Mouse (Mus musculus) bone marrow macrophage, adult 2 months (primary cell): ENCODE measurements around the gene Kcnk13.

Experiments
- CTCF ChIP-seq: IDR thresholded peaks from 2 replicates; pipeline ENCODE4 v1.5.1; 2012; ENCODE audit warnings: low read depth, mild to moderate bottlenecking, low read length, moderate library complexity
- POLR2A ChIP-seq: IDR thresholded peaks from 2 replicates; pipeline ENCODE4 v1.6.1; 2012; ENCODE audit warnings: mild to moderate bottlenecking, low read depth, low read length, borderline replicate concordance

DNA sequence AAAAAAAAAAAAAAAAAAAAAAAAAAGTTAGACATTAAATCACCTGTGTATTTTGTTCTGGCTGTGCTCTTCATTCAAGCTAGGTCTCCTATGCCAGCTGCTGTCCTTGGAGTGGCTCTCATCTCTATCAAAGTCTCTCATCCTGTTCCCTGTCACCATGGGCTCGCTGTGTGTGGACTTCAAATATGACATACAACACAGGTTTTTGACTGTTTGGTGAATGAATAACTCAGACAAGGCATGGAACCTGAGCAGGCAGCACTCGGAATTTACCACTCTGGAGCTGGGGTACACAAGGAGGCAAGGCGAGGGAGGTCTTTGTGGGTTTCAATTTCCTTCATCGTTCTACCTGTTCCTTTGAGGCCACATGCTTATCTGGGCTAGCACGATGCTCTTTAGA lies 50.8 kb downstream of the Kcnk13 start:
- TF ChIP-seq CTCF, result no peak
- no peak for TF ChIP-seq POLR2A
